ENCODE assay signal across 11 mouse cellular contexts in the genomic region with DNA sequence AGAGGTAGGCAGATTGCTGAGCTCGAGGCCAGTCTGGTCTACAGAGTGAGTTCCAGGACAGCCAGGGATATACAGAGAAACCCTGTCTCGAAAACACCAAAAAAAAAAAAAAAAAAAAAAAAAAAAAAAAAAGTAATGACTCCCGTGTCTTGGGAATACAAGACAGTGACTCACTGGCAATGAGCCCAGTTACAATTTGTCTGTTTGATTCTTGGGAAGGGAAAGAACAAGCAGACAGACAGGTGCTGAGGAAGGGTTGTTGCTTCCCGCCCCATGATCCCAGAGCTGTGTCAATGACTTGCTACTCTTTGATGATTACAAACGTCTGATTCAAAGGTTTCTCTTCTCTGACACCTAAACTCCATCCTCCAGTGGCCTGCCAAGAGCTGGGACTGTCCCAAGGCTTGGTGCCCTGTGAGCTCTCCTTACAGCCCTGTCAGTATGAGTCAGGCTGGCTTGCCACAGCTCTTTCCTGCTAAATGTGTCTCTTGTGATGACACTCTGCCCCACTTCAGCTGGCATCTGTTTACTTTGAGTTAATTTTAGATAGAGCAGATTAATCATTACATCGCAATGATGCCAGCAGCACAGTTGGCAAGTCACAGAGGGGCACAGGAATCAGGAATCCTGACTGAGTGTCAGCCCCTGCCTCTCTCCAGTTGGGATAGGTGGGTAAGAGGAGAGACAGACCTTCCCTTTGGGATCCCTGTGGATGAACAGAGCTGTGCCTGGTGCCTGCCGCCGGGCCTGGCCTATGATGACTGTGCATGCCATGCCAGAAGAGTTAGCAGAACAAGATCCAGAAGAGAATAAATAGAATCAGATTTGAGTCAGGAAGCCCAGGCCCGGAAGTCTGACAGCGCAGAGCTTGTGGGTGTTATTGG. TPM values are rescaled to one million over a fixed set of nuclear protein-coding genes. Genes with fewer than 3 reads are reported as not detected.
DNase-seq lines count a peak whose midpoint lies in the region; ATAC-seq lines count a peak whose summit lies in the region.
"Had no signal": no experiment of that assay in that cellular context is flagged by ENCODE, and none has a peak within 500 bp of the region (broad histone marks: within the 10 kb centered on the region; RNA-seq: fewer than 3 reads in every experiment).

No protein-coding gene starts in this region.

- H3K27me3 ChIP-seq in forebrain, embryonic 16.5 days (replicated peaks; ENCODE audit: control insufficient read depth, insufficient read depth, low read length): no peaks in the 10 kb centered on the region
- no peaks in the 10 kb centered on the region for H3K27me3 ChIP-seq in forebrain, embryonic 11.5 days (ENCODE audit: control insufficient read depth, insufficient read depth, low read length)
- H3K27me3 ChIP-seq: embryonic facial prominence, embryonic 12.5 days; limb, embryonic 15.5 days had no signal

- no peak for DNase-seq in forebrain, embryonic 11.5 days (ENCODE audit: low spot score)
- DNase-seq in right cerebral cortex, adult 2 months (ENCODE audit: low spot score in 2 of 2): peak; percentile 33 to 53
- no peak for DNase-seq in right cerebral cortex, postnatal 4 days
- peak; percentile 59 for DNase-seq in gonadal fat pad, adult 2 months (ENCODE audit: low read depth)
- DNase-seq in layer of hippocampus, adult 8-10 months (ENCODE audit: low spot score in 2 of 2): peak; percentile 40 to 52
- no peak for DNase-seq in spleen, postnatal 4 days (ENCODE audit: low spot score in 2 of 2)

- no peak overlapping the region for H3K4me2 ChIP-seq in forebrain, embryonic 16.5 days (ENCODE audit: low read length)
- no peak overlapping the region for H3K4me2 ChIP-seq in forebrain, embryonic 11.5 days (ENCODE audit: low read depth, low read length, severe bottlenecking)
- H3K4me2 ChIP-seq: embryonic facial prominence, embryonic 12.5 days; limb, embryonic 15.5 days had no signal

- H3K4me1 ChIP-seq in forebrain, embryonic 16.5 days (replicated peaks; ENCODE audit: control insufficient read depth, insufficient read depth, low read length): peaks cover 11% of the 10 kb centered on the region; the same call in 1 of the 2 replicates
- H3K4me1 ChIP-seq in forebrain, embryonic 11.5 days (replicated peaks; ENCODE audit: control insufficient read depth, insufficient read depth, low read length): no peaks in the 10 kb centered on the region
- H3K4me1 ChIP-seq: embryonic facial prominence, embryonic 12.5 days had no signal

- peak overlapping the region; percentile 33; the same call in 1 of the 2 replicates for H3K27ac ChIP-seq in forebrain, embryonic 16.5 days (ENCODE audit: low read length)
- no peak overlapping the region for H3K27ac ChIP-seq in forebrain, embryonic 11.5 days (ENCODE audit: low read depth, low read length)
- H3K27ac ChIP-seq: embryonic facial prominence, embryonic 12.5 days; limb, embryonic 15.5 days had no signal

- no peaks in the 10 kb centered on the region for H3K36me3 ChIP-seq in forebrain, embryonic 16.5 days (ENCODE audit: control insufficient read depth, insufficient read depth)
- H3K36me3 ChIP-seq in forebrain, embryonic 11.5 days (ENCODE audit: control insufficient read depth, insufficient read depth, low read length): no peaks in the 10 kb centered on the region
- H3K36me3 ChIP-seq: embryonic facial prominence, embryonic 12.5 days; limb, embryonic 15.5 days had no signal

- no peaks in the 10 kb centered on the region for H3K9me3 ChIP-seq in forebrain, embryonic 16.5 days (ENCODE audit: control insufficient read depth, low read length)
- no peaks in the 10 kb centered on the region for H3K9me3 ChIP-seq in forebrain, embryonic 11.5 days (ENCODE audit: control insufficient read depth, low read length)
- H3K9me3 ChIP-seq: embryonic facial prominence, embryonic 12.5 days; limb, embryonic 15.5 days had no signal

- no peak overlapping the region for H3K9ac ChIP-seq in forebrain, embryonic 16.5 days (replicated peaks; ENCODE audit: low read depth, low read length)
- no peak overlapping the region for H3K9ac ChIP-seq in forebrain, embryonic 11.5 days (ENCODE audit: low read length)
- H3K9ac ChIP-seq: embryonic facial prominence, embryonic 12.5 days; limb, embryonic 15.5 days had no signal

- ATAC-seq in forebrain, embryonic 16.5 days: peak; percentile 43; the same call in 1 of the 2 replicates
- no peak for ATAC-seq in forebrain, embryonic 11.5 days (replicated peaks; ENCODE audit: low FRiP score)
- no peak for ATAC-seq in monocyte, adult 5-6 weeks (replicated peaks; ENCODE audit: insufficient number of reproducible peaks, low FRiP score, low TSS enrichment, poor library complexity, severe bottlenecking)

- WGBS in forebrain, embryonic 16.5 days: 61% methylated on average over 10 of the region's 10 CpGs
- 79% methylated on average over 10 of the region's 10 CpGs for WGBS in forebrain, embryonic 11.5 days

- no peak overlapping the region for H3K4me3 ChIP-seq in forebrain, embryonic 16.5 days (replicated peaks; ENCODE audit: low read length)
- no peak overlapping the region for H3K4me3 ChIP-seq in forebrain, embryonic 11.5 days (ENCODE audit: low read depth, low read length)
- H3K4me3 ChIP-seq: embryonic facial prominence, embryonic 12.5 days; limb, embryonic 15.5 days had no signal

RNA-seq across cellular contexts. Expression of a gene that starts 11.0 kb away (rescaled TPM):
- 50.8 and 51.0 TPM in 2 replicates for polyA plus RNA-seq in forebrain, embryonic 16.5 days (2015; fragmentation: Nextera tagmentation; extraction: Ambion mirVana)
- polyA plus RNA-seq in forebrain, embryonic 11.5 days (2014; fragmentation: Nextera tagmentation; extraction: Ambion mirVana): 75.4 and 78.6 TPM in 2 replicates
- 42.4 and 69.0 TPM in 2 replicates for polyA plus RNA-seq in gonadal fat pad, adult 2 months (2012; rRNA removed)
- total RNA-seq in layer of hippocampus, adult 8-10 months (2022): 10 to 100 TPM; 31.7 to 40.0 (median 39.2) TPM
- 7.1 to 18.2 TPM (median 16.3 TPM) in 3 replicates for total RNA-seq in monocyte, adult 5-6 weeks (2017)

RNA-seq across cellular contexts. Expression of a gene that starts 16.8 kb away (rescaled TPM):
- polyA plus RNA-seq in forebrain, embryonic 16.5 days (2015; fragmentation: Nextera tagmentation; extraction: Ambion mirVana): 3.0 and 3.3 TPM in 2 replicates
- polyA plus RNA-seq in forebrain, embryonic 11.5 days (2014; fragmentation: Nextera tagmentation; extraction: Ambion mirVana): 1.5 and 1.7 TPM in 2 replicates
- polyA plus RNA-seq in gonadal fat pad, adult 2 months (2012; rRNA removed): 1.3 and 1.6 TPM in 2 replicates
- total RNA-seq in layer of hippocampus, adult 8-10 months (2022): 1 to 10 TPM; 2.7 to 4.6 (median 2.9) TPM
- 0.39 TPM in 1 of 3 replicates, not detected in the others for total RNA-seq in monocyte, adult 5-6 weeks (2017)
- polyA plus RNA-seq: limb, embryonic 15.5 days; spleen, adult 2 months had no signal

Comparison
In these comparisons a context has a peak if more than half of its experiments do, and no peak if none do; other contexts are left out.
1. DNase-seq: peak in right cerebral cortex, adult 2 months (2 of 2), gonadal fat pad, adult 2 months (single experiment) and layer of hippocampus, adult 8-10 months (2 of 2); none in forebrain, embryonic 11.5 days (single experiment), right cerebral cortex, postnatal 4 days (single experiment) and spleen, postnatal 4 days (0 of 2).